Mouse (Mus musculus) kidney, postnatal 14 days (tissue): ENCODE measurements around the gene Fhad1.
A peak's percentile ranks its signal among the peaks of the same experiment; 100 is the strongest.

Experiments
- DNase-seq: peaks from one replicate; pipeline ENCODE4 v3.0.0; 2022; ENCODE audit warnings: mixed read lengths

Fhad1 gene

DNA sequence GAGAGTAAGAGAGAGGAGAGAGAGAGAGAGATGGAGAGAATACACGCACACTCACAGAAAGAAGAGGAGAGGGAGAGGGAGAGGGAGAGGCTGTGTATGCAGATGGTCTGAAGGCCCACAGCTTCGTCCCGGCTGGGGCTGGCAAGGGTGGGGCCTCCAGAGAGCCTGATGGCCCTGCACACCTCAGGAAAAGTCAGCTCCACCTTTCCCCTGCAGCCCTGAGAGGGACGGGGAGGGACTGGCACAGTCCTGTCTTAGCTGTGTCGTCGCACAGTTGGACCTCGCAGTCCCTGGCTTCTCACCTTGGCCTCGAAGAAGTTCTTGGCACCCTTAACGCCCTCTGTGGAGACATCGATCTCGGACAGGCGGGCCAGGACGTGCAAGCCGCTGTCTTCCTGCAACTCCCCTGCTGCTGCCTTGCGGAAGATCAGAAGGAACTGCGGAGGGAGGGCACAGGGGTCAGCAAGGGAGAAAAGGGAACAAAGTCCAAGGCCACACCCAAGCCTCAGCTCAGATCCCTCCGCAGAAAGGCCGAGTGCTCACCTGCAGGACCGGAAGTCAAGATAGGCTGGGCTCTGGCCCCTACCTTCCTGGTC lies 154.5 kb downstream of the Fhad1 start:
- DNase-seq: no peak

DNA sequence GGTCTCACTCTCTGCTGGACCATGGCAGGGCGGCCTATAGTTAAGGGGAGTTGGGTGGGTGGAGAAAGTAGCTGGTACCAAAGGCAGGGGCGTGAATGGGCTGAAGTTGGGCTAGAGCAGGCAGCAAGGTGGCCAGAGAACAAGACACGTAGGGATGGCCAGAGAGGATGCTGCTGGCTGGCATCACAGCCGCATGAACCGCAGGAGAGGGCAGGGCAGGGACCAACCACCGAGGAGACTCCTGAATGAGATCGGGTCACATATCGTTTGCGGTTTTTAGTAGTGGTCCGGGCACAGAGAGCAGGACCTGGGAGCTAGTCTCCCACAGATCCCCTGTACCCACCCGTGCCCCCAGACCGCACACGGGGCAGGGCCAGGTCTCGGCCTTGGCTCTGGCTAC lies 155.5 kb downstream of the Fhad1 start:
- no peak for DNase-seq

DNA sequence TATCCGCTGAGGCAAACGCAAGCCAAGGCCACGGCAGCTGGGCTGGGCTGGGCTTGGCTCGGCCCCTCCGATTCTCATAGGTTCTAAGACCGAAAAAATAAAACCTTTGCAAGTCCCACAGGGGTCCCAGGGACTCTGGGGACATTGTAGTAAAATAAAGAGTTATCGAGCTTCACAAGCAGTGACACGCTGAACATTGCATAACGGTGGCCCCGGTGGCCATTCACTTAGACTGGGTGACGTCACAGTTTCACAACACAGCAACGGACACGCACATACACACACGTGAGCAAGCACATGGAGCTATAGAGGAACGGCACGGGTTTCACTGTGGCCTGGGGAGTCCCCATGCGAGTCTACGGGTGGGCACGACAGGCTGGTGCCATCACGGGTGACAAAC lies 156.4 kb downstream of the Fhad1 start:
- peak; percentile 41 for DNase-seq

DNA sequence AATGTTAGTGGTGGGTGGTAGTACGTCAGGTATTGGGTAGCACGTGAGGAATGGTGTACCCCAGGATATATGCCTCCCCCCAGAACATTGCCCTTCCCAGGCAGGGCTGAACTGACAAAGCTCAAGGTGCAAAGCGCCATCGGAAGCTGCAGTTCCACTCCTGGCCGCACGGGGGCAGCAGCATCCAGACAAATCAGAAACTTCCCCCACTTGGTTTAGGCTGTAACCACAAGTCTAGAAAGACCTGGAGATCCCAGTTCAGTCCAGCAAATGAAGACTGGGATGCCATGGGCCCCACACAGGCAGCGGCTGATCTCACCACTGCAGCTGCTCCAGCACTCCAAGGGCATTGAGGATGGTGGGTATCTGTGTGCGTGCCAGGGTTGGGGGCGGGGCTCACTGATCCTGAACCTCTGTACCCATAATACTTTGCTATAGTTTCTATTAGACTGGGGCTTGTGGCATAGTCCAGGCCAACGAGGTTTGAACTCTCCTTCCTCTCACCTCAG lies 157.4 kb downstream of the Fhad1 start:
- DNase-seq: peak; percentile 86

DNA sequence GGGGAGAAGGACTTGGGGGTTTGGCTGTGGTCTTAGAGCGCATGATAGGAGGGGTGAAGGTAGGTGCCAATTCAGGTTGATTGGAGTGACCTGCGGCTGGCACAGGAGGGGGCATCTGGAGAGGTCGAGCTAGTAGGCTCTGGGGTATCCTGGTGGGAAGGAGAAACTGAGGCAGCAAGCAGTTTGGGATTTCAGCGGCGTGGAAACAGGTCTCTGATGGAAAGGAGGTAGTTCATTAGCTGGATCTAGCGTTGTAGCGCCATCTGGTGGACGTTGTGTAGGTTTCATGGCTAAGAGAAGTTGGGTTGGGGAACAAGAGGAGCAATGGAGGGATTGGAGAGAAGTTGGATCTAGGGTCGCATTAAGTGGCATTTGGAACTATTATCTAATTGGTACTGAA lies 161.4 kb downstream of the Fhad1 start:
- DNase-seq: peak; percentile 48

DNA sequence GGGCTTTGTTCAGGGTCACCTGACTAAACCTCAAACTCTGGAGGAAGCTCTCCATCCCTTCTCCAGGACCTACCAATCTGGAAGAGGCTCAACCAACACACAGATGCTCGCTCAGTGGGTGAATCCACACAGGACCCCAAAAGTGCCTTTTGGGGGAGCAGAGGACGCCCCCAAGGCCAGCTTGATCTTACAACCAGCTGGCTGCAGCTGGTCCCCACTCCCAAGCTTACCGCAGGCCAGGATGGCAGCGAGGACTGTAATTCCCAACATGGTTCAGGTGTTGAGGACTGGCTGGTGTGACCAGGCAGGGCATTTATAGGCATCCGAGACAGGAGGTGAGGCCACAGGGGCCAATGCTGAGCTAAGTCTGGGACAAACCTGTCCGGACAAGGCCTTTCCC lies 168.9 kb downstream of the Fhad1 start, which contains the start of gene Ctrc:
Gene Ctrc (minus strand): TSS at position 361 of the 400 bp plus-strand sequence.
- no peak for DNase-seq
